Mouse (Mus musculus): Measurements from ENCODE around the gene Gab2. TPM values are rescaled to one million over a fixed set of nuclear protein-coding genes. Genes with fewer than 3 reads are reported as not detected.

Gab2 gene
- polyA plus RNA-seq, 1 experiment from 2014 or later: 1.5 TPM

DNA sequence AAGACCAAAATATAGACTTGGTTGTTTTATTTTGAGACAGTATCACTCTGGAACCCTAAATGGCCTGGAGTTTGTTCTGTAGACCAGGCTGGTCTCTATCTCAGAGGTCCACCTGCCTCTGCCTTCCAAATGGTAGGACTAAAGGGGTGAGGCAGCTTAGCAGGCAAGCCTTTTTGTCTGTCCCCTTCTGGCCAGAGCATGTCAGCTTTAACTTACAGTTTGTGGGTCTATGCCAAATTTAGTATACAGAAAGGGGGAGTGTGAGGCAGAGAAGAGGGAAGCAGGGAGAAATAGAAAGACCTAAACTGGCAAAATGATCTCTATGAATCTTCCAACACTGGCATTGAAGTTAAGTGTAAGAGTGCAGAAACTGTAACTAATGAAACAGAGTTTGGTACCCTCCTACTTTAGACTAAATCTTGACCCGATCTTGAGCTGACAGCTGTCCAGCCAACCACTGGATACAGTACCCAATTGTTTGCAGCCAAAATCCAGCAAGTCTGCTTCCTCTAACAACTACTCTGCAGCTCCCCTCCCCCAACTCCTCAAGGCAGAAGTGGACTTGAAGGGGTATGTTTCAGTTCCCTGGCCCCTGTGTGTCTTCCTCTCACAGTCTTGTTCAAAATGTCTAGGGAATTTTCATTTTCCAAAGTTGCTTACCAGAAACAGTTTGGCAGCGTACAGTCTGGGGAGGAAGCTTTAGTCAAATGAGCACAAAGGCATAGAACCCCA lies 73.5 kb downstream of the Gab2 start:
- Histone ChIP-seq H3K9me3 (ENCODE audit: low read length) (no peaks in the 10 kb centered on the region), H3K4me2 (ENCODE audit: low read depth, low read length) (no peak overlapping the region; the same call in 1 of the 2 replicates), H3K9ac (replicated peaks) (no peak overlapping the region), H3K27ac (ENCODE audit: low read depth) (no peak overlapping the region), H3K36me3 (replicated peaks; ENCODE audit: insufficient read depth, low read length) (no peaks in the 10 kb centered on the region), H3K4me1 (ENCODE audit: insufficient read depth) (no peaks in the 10 kb centered on the region; the same call in 1 of the 2 replicates), H3K4me3 (ENCODE audit: low read depth, low read length) (no peak overlapping the region), H3K27me3 (ENCODE audit: insufficient read depth, low read length) (no peaks in the 10 kb centered on the region)
- WGBS (ENCODE audit: insufficient replicate concordance): 51% methylated on average over 2 of the region's 2 CpGs
- ATAC-seq: no peak
- peak; percentile 21 for DNase-seq
- TF ChIP-seq EP300 (IDR thresholded peaks at IDR 0.05; ENCODE audit: low read depth) (no peak), CTCF (IDR thresholded peaks at IDR 0.05; ENCODE audit: low read depth) (no peak)

DNA sequence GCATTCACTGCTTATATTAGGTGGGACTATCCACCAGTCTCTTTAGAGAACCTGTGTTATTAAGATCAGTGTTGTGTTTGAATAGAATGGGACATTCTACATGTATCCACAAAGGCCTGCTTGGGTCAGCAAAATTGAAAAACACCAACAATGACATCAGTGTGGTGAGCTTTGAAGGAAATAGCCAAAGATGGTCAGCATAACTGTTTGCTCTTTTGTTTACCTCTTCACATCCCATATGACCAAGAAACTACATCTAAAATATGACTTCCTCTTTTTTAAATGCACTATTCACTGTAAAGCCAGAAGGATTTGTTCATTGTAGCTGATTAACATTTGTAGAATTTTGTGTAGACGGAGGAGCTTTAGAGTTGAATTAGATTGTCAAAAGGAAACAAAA lies 82.9 kb downstream of the Gab2 start:
- WGBS (ENCODE audit: insufficient replicate concordance): 65% methylated on average over 1 of the region's 1 CpGs
- DNase-seq (no peak), ATAC-seq (no peak)
- no peak overlapping the region for H3K4me2 ChIP-seq (ENCODE audit: low read depth, low read length)
- no peak overlapping the region for H3K4me3 ChIP-seq (ENCODE audit: low read depth, low read length)
- no peaks in the 10 kb centered on the region for H3K36me3 ChIP-seq (replicated peaks; ENCODE audit: insufficient read depth, low read length)
- no peak overlapping the region for H3K27ac ChIP-seq (ENCODE audit: low read depth)
- H3K9ac ChIP-seq (replicated peaks): no peak overlapping the region
- H3K9me3 ChIP-seq (ENCODE audit: low read length): no peaks in the 10 kb centered on the region
- no peaks in the 10 kb centered on the region for H3K4me1 ChIP-seq (ENCODE audit: insufficient read depth)
- no peaks in the 10 kb centered on the region for H3K27me3 ChIP-seq (ENCODE audit: insufficient read depth, low read length)
- TF ChIP-seq EP300 (IDR thresholded peaks at IDR 0.05; ENCODE audit: low read depth): no peak
- TF ChIP-seq CTCF (IDR thresholded peaks at IDR 0.05; ENCODE audit: low read depth): no peak

DNA sequence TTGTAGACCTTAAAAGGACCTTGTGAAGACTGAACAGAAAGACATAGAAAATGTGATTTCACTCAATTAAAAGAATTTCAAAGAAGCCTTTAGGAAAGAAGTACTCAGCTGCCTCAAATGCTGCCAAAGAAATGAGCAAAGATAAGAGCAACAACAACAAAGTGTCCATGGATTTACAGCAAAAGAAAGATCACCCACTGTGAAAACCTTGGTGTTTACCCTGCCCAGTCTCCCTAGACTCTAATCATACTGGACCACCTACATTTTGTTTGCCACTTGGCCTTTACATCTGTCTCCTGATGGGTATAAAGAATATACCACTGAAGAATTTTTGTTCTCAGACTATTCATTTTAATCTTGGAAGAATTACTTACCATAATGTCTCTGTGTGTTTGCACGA lies 89.7 kb downstream of the Gab2 start:
- Histone ChIP-seq H3K4me3 (ENCODE audit: low read depth, low read length) (no peak overlapping the region), H3K27ac (ENCODE audit: low read depth) (0 out of 2 replicates have a peak overlapping the region, but pooled peaks have one; percentile 74), H3K27me3 (ENCODE audit: insufficient read depth, low read length) (no peaks in the 10 kb centered on the region), H3K9me3 (ENCODE audit: low read length) (no peaks in the 10 kb centered on the region), H3K4me1 (ENCODE audit: insufficient read depth) (peaks cover 18% of the 10 kb centered on the region), H3K4me2 (ENCODE audit: low read depth, low read length) (no peak overlapping the region), H3K36me3 (replicated peaks; ENCODE audit: insufficient read depth, low read length) (no peaks in the 10 kb centered on the region), H3K9ac (replicated peaks) (no peak overlapping the region)
- TF ChIP-seq CTCF (IDR thresholded peaks at IDR 0.05; ENCODE audit: low read depth) (no peak), EP300 (IDR thresholded peaks at IDR 0.05; ENCODE audit: low read depth) (no peak)
- WGBS (ENCODE audit: insufficient replicate concordance): 73% methylated on average over 1 of the region's 1 CpGs
- ATAC-seq (no peak), DNase-seq (no peak)

- no peaks in the 10 kb centered on the region for H3K36me3 ChIP-seq (replicated peaks; ENCODE audit: insufficient read depth, low read length)
- H3K9ac ChIP-seq (replicated peaks): no peak overlapping the region
- ATAC-seq (peak; percentile 15; the same call in 1 of the 2 replicates), DNase-seq (no peak)
- peaks cover 18% of the 10 kb centered on the region for H3K4me1 ChIP-seq (ENCODE audit: insufficient read depth)
- H3K9me3 ChIP-seq (ENCODE audit: low read length): no peaks in the 10 kb centered on the region
- H3K4me2 ChIP-seq (ENCODE audit: low read depth, low read length): 0 out of 2 replicates have a peak overlapping the region, but pooled peaks have one; percentile 31
- 41% methylated on average over 4 of the region's 4 CpGs for WGBS (ENCODE audit: insufficient replicate concordance)
- H3K27ac ChIP-seq (ENCODE audit: low read depth): peak overlapping the region; percentile 74
- no peak overlapping the region for H3K4me3 ChIP-seq (ENCODE audit: low read depth, low read length)
- TF ChIP-seq EP300 (IDR thresholded peaks at IDR 0.05; ENCODE audit: low read depth) (no peak), CTCF (IDR thresholded peaks at IDR 0.05; ENCODE audit: low read depth) (no peak)
- no peaks in the 10 kb centered on the region for H3K27me3 ChIP-seq (ENCODE audit: insufficient read depth, low read length)
Observed at GRCm38 (mm10) chr7:97171719-97172118, 90.3 kb downstream of the Gab2 start.

GRCm38 (mm10) chr7:97172126-97172525 lies 90.7 kb downstream of the Gab2 start:
- peak; percentile 31; the same call in 1 of the 2 replicates for ATAC-seq
- Histone ChIP-seq H3K27ac (ENCODE audit: low read depth) (peak overlapping the region; percentile 74), H3K4me2 (ENCODE audit: low read depth, low read length) (0 out of 2 replicates have a peak overlapping the region, but pooled peaks have one; percentile 31), H3K27me3 (ENCODE audit: insufficient read depth, low read length) (no peaks in the 10 kb centered on the region), H3K9ac (replicated peaks) (no peak overlapping the region), H3K36me3 (replicated peaks; ENCODE audit: insufficient read depth, low read length) (no peaks in the 10 kb centered on the region), H3K9me3 (ENCODE audit: low read length) (no peaks in the 10 kb centered on the region), H3K4me3 (ENCODE audit: low read depth, low read length) (no peak overlapping the region), H3K4me1 (ENCODE audit: insufficient read depth) (peaks cover 18% of the 10 kb centered on the region)
- WGBS (ENCODE audit: insufficient replicate concordance): 33% methylated on average over 3 of the region's 3 CpGs
- TF ChIP-seq EP300 (IDR thresholded peaks at IDR 0.05; ENCODE audit: low read depth) (peak; percentile 46; the same call in 1 of the 2 replicates), CTCF (IDR thresholded peaks at IDR 0.05; ENCODE audit: low read depth) (no peak)
- peak; percentile 17 for DNase-seq

GRCm38 (mm10) chr7:97181931-97182330 lies 100.5 kb downstream of the Gab2 start:
- no peaks in the 10 kb centered on the region for H3K9me3 ChIP-seq (ENCODE audit: low read length)
- no peaks in the 10 kb centered on the region for H3K36me3 ChIP-seq (replicated peaks; ENCODE audit: insufficient read depth, low read length)
- no peak overlapping the region for H3K27ac ChIP-seq (ENCODE audit: low read depth)
- H3K4me2 ChIP-seq (ENCODE audit: low read depth, low read length): no peak overlapping the region
- DNase-seq (no peak), ATAC-seq (no peak)
- WGBS (ENCODE audit: insufficient replicate concordance): 39% methylated on average over 1 of the region's 1 CpGs
- no peak overlapping the region for H3K4me3 ChIP-seq (ENCODE audit: low read depth, low read length)
- H3K27me3 ChIP-seq (ENCODE audit: insufficient read depth, low read length): no peaks in the 10 kb centered on the region
- no peak overlapping the region for H3K9ac ChIP-seq (replicated peaks)
- no peak for TF ChIP-seq CTCF (IDR thresholded peaks at IDR 0.05; ENCODE audit: low read depth)
- no peak for TF ChIP-seq EP300 (IDR thresholded peaks at IDR 0.05; ENCODE audit: low read depth)
- H3K4me1 ChIP-seq (ENCODE audit: insufficient read depth): peaks cover 12% of the 10 kb centered on the region

All from liver, postnatal 0 days (tissue).